Mouse (Mus musculus): ENCODE results near the gene Nat8f1. TPM values are rescaled to one million over a fixed set of nuclear protein-coding genes. Genes with fewer than 3 reads are reported as not detected.

The Nat8f1 gene
- polyA plus RNA-seq (2021; fragmentation: Nextera tagmentation), result 27.8 and 45.0 TPM in 2 replicates
- long read RNA-seq, experiment 1, transcript Nat8f1-201 (2 exons, 1,021 nt), result major isoform, 19 of 22 reads
- long read RNA-seq, experiment 1, partial matches to known transcripts, result 0 of 22 reads
- long read RNA-seq, experiment 1, other reads (novel, unspliced or antisense), result 2 of 22 reads
- long read RNA-seq, experiment 2, transcript Nat8f1-201 (2 exons, 1,021 nt), result major isoform, 10 of 21 reads
- long read RNA-seq, experiment 2, transcript Nat8f1-203 (2 exons, 786 nt), result minor isoform, 6 of 21 reads
- long read RNA-seq, experiment 2, partial matches to known transcripts, result 0 of 21 reads
- long read RNA-seq, experiment 2, other reads (novel, unspliced or antisense), result 5 of 21 reads

GRCm38 (mm10) chr6:85915539-85916513, at the start of gene Nat8f1:
Gene Nat8f1 (minus strand): TSS chr6:85915687.

GRCm38 (mm10) chr6:85961101-85962091, 45.9 kb upstream of the Nat8f1 start, which contains the start of gene Dusp11:
Gene Dusp11 (minus strand): TSS chr6:85961667.

GRCm38 (mm10) chr6:85911587-85911986, 3.9 kb downstream of the Nat8f1 start, which contains the start of gene Tprkb:
Gene Tprkb (plus strand): TSS chr6:85911865.

GRCm38 (mm10) chr6:85904642-85905061, 10.8 kb downstream of the Nat8f1 start, which contains the start of gene Nat8f4:
Gene Nat8f4 (minus strand): TSS chr6:85904884.

GRCm38 (mm10) chr6:85869006-85869405, 46.5 kb downstream of the Nat8f1 start, which contains the start of gene Nat8f2:
Gene Nat8f2 (minus strand): TSS chr6:85869158.

Other genes with a start within 250 kb of the Nat8f1 start
- gene Nat8f7, start 202.5 kb downstream of the Nat8f1 start, polyA plus RNA-seq (2021; fragmentation: Nextera tagmentation), result 0.30 and 0.79 TPM in 2 replicates
- 2.8 and 4.4 TPM in 2 replicates for gene Nat8f3, start 149.9 kb downstream of the Nat8f1 start, polyA plus RNA-seq (2021; fragmentation: Nextera tagmentation)
- gene Nat8f6, start 94.7 kb downstream of the Nat8f1 start, polyA plus RNA-seq (2021; fragmentation: Nextera tagmentation), result 0.19 and 0.25 TPM in 2 replicates
- 4.5 and 6.4 TPM in 2 replicates for gene Nat8f5, start 94.7 kb downstream of the Nat8f1 start, polyA plus RNA-seq (2021; fragmentation: Nextera tagmentation)
- gene Nat8, start 83.6 kb downstream of the Nat8f1 start, polyA plus RNA-seq (2021; fragmentation: Nextera tagmentation), result 2.3 and 3.8 TPM in 2 replicates
- 0.04 and 0.13 TPM in 2 replicates for gene Nat8f2, start 46.5 kb downstream of the Nat8f1 start, polyA plus RNA-seq (2021; fragmentation: Nextera tagmentation)
- 11.0 and 12.8 TPM in 2 replicates for gene Nat8f4, start 10.8 kb downstream of the Nat8f1 start, polyA plus RNA-seq (2021; fragmentation: Nextera tagmentation)
- 109 and 129 TPM in 2 replicates for gene Tprkb, start 3.8 kb downstream of the Nat8f1 start, polyA plus RNA-seq (2021; fragmentation: Nextera tagmentation)
- gene Dusp11, start 46.0 kb upstream of the Nat8f1 start, polyA plus RNA-seq (2021; fragmentation: Nextera tagmentation), result 9.8 and 13.4 TPM in 2 replicates
- not detected in 2 replicates for gene Figla, start 100.5 kb upstream of the Nat8f1 start, polyA plus RNA-seq (2021; fragmentation: Nextera tagmentation)
- gene Add2, start 113.0 kb upstream of the Nat8f1 start, polyA plus RNA-seq (2021; fragmentation: Nextera tagmentation), result 75.0 and 86.8 TPM in 2 replicates

Measured in layer of hippocampus, adult 6 months (tissue).